Mouse (Mus musculus): Measurements from ENCODE around the gene Phlda1. TPM values are rescaled to one million over a fixed set of nuclear protein-coding genes. Genes with fewer than 3 reads are reported as not detected.

Gene Phlda1
- 24.4 and 25.3 TPM in 2 replicates for polyA plus RNA-seq (2015; fragmentation: Nextera tagmentation; extraction: Ambion mirVana)

GRCm38 (mm10) chr10:111506101-111506925, at the start of gene Phlda1:
Phlda1 (plus strand) TSS chr10:111506286.
- Histone ChIP-seq H3K4me2 (ENCODE audit: low read length) (peak within 1 kb of the TSS; percentile 96), H3K9ac (replicated peaks; ENCODE audit: low read depth, low read length) (peak within 1 kb of the TSS; percentile 89), H3K4me1 (replicated peaks; ENCODE audit: control insufficient read depth, insufficient read depth, low read length) (peaks cover 28% of the 10 kb centered on the region), H3K4me3 (replicated peaks; ENCODE audit: low read length) (peak within 1 kb of the TSS; percentile 85), H3K27ac (ENCODE audit: low read length) (peak within 1 kb of the TSS; percentile 92), H3K9me3 (ENCODE audit: control insufficient read depth, low read length) (no peaks in the 10 kb centered on the region), H3K27me3 (replicated peaks; ENCODE audit: control insufficient read depth, insufficient read depth, low read length) (no peaks in the 10 kb centered on the region), H3K36me3 (ENCODE audit: control insufficient read depth, insufficient read depth) (no peaks in the 10 kb centered on the region)
- 0% methylated on average over 89 of the region's 94 CpGs for WGBS
- peak; percentile 90 for ATAC-seq

- WGBS = 33% methylated on average over 7 of the region's 7 CpGs
- no peak for ATAC-seq
- H3K9ac ChIP-seq (replicated peaks; ENCODE audit: low read depth, low read length) = no peak overlapping the region
Observed at GRCm38 (mm10) chr10:111458088-111458487, 48.0 kb upstream of the Phlda1 start.

GRCm38 (mm10) chr10:111459040-111459439, 47.0 kb upstream of the Phlda1 start:
- Histone ChIP-seq H3K4me2 (ENCODE audit: low read length) (no peak overlapping the region), H3K4me3 (replicated peaks; ENCODE audit: low read length) (no peak overlapping the region), H3K36me3 (ENCODE audit: control insufficient read depth, insufficient read depth) (no peaks in the 10 kb centered on the region), H3K4me1 (replicated peaks; ENCODE audit: control insufficient read depth, insufficient read depth, low read length) (no peaks in the 10 kb centered on the region), H3K9ac (replicated peaks; ENCODE audit: low read depth, low read length) (no peak overlapping the region), H3K27me3 (replicated peaks; ENCODE audit: control insufficient read depth, insufficient read depth, low read length) (no peaks in the 10 kb centered on the region), H3K9me3 (ENCODE audit: control insufficient read depth, low read length) (no peaks in the 10 kb centered on the region), H3K27ac (ENCODE audit: low read length) (no peak overlapping the region)
- ATAC-seq = no peak
- WGBS = 52% methylated on average over 9 of the region's 9 CpGs

More at GRCm38 (mm10) chr10:111458088-111458487, 48.0 kb upstream of the Phlda1 start:
- H3K4me1 ChIP-seq (replicated peaks; ENCODE audit: control insufficient read depth, insufficient read depth, low read length) = no peaks in the 10 kb centered on the region
- no peaks in the 10 kb centered on the region for H3K9me3 ChIP-seq (ENCODE audit: control insufficient read depth, low read length)
- H3K27me3 ChIP-seq (replicated peaks; ENCODE audit: control insufficient read depth, insufficient read depth, low read length) = no peaks in the 10 kb centered on the region
- H3K4me2 ChIP-seq (ENCODE audit: low read length) = no peak overlapping the region
- H3K4me3 ChIP-seq (replicated peaks; ENCODE audit: low read length) = no peak overlapping the region
- no peak overlapping the region for H3K27ac ChIP-seq (ENCODE audit: low read length)
- no peaks in the 10 kb centered on the region for H3K36me3 ChIP-seq (ENCODE audit: control insufficient read depth, insufficient read depth)

DNA sequence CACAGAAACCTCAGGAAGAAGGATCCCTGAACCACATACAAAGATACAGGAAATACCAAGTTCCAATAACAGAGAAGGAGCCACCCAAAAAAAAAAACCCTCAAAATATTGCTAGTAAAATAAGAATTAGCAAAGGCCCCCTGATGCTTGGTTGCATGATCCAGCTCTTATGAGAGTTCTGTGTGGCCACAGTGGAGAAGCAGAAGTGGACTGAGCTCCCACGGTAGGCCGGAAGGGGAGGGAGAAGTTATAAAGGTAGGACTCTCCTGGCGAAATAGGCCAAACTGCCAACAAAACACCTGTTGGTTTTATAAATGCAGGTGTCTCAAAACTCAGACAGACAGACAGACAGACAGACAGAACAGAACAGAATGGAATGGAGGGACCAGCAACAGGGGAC, 46.2 kb upstream of the Phlda1 start:
- Histone ChIP-seq H3K27me3 (replicated peaks; ENCODE audit: control insufficient read depth, insufficient read depth, low read length) (no peaks in the 10 kb centered on the region), H3K4me3 (replicated peaks; ENCODE audit: low read length) (no peak overlapping the region), H3K4me2 (ENCODE audit: low read length) (no peak overlapping the region), H3K9ac (replicated peaks; ENCODE audit: low read depth, low read length) (no peak overlapping the region), H3K9me3 (ENCODE audit: control insufficient read depth, low read length) (no peaks in the 10 kb centered on the region), H3K27ac (ENCODE audit: low read length) (no peak overlapping the region), H3K36me3 (ENCODE audit: control insufficient read depth, insufficient read depth) (no peaks in the 10 kb centered on the region), H3K4me1 (replicated peaks; ENCODE audit: control insufficient read depth, insufficient read depth, low read length) (no peaks in the 10 kb centered on the region)
- 77% methylated on average over 3 of the region's 3 CpGs for WGBS
- no peak for ATAC-seq

- no peak for ATAC-seq
Observed at GRCm38 (mm10) chr10:111460381-111460780, 45.7 kb upstream of the Phlda1 start.

DNA sequence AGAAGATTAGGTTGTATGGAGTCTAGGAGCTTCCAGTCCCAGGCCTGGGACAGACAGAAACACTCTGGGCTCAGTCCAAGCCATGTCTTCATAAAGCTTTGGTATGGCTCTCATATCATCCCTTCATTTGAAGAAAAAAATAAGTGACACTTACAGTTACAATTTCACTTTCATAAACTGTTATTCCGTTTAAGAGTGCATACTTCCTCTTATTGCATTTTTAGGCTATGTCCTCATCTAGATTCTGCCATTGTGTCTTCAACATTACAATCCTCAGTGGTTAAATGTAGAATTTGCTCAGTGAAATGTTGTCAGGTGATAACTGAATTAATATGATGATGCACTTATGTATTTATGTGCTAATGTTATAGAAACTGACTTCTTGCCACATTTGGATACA, 41.3 kb upstream of the Phlda1 start:
- no peak for ATAC-seq
- 95% methylated on average over 1 of the region's 1 CpGs for WGBS

More at GRCm38 (mm10) chr10:111460381-111460780, 45.7 kb upstream of the Phlda1 start:
- H3K4me3 ChIP-seq (replicated peaks; ENCODE audit: low read length) = no peak overlapping the region
- no peaks in the 10 kb centered on the region for H3K27me3 ChIP-seq (replicated peaks; ENCODE audit: control insufficient read depth, insufficient read depth, low read length)
- no peak overlapping the region for H3K4me2 ChIP-seq (ENCODE audit: low read length)
- H3K4me1 ChIP-seq (replicated peaks; ENCODE audit: control insufficient read depth, insufficient read depth, low read length) = no peaks in the 10 kb centered on the region
- no peak overlapping the region for H3K9ac ChIP-seq (replicated peaks; ENCODE audit: low read depth, low read length)
- no peaks in the 10 kb centered on the region for H3K9me3 ChIP-seq (ENCODE audit: control insufficient read depth, low read length)
- no peaks in the 10 kb centered on the region for H3K36me3 ChIP-seq (ENCODE audit: control insufficient read depth, insufficient read depth)
- no peak overlapping the region for H3K27ac ChIP-seq (ENCODE audit: low read length)
- 5% methylated on average over 4 of the region's 4 CpGs for WGBS

DNA sequence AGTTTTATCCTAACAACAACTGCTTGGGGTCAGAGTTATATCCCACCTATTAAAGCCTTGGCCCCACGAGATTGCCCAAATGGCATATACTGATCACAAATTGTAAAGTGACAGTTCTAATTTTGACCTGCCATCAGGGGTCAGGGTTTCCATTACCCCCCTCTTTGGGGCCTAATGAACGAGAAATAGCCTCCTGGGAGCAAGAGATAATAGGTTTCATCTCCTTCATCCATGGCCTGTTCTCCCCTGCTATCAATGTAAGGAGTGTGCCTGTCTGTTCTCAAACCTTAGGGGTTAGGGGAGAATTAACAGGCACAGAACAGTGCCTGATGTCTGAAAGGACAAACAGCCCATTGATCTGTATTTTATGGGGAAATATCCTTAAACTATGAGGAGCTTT, 40.7 kb upstream of the Phlda1 start:
- Histone ChIP-seq H3K4me2 (ENCODE audit: low read length) (no peak overlapping the region), H3K9me3 (ENCODE audit: control insufficient read depth, low read length) (no peaks in the 10 kb centered on the region), H3K27me3 (replicated peaks; ENCODE audit: control insufficient read depth, insufficient read depth, low read length) (no peaks in the 10 kb centered on the region), H3K27ac (ENCODE audit: low read length) (no peak overlapping the region), H3K4me1 (replicated peaks; ENCODE audit: control insufficient read depth, insufficient read depth, low read length) (no peaks in the 10 kb centered on the region), H3K9ac (replicated peaks; ENCODE audit: low read depth, low read length) (no peak overlapping the region), H3K36me3 (ENCODE audit: control insufficient read depth, insufficient read depth) (no peaks in the 10 kb centered on the region), H3K4me3 (replicated peaks; ENCODE audit: low read length) (no peak overlapping the region)
- 47% methylated on average over 2 of the region's 2 CpGs for WGBS
- ATAC-seq = no peak

More for the DNA sequence above, 41.3 kb upstream of the Phlda1 start:
- H3K4me1 ChIP-seq (replicated peaks; ENCODE audit: control insufficient read depth, insufficient read depth, low read length) = no peaks in the 10 kb centered on the region
- H3K4me3 ChIP-seq (replicated peaks; ENCODE audit: low read length) = no peak overlapping the region
- H3K36me3 ChIP-seq (ENCODE audit: control insufficient read depth, insufficient read depth) = no peaks in the 10 kb centered on the region
- H3K27me3 ChIP-seq (replicated peaks; ENCODE audit: control insufficient read depth, insufficient read depth, low read length) = no peaks in the 10 kb centered on the region
- H3K27ac ChIP-seq (ENCODE audit: low read length) = no peak overlapping the region
- no peaks in the 10 kb centered on the region for H3K9me3 ChIP-seq (ENCODE audit: control insufficient read depth, low read length)
- no peak overlapping the region for H3K4me2 ChIP-seq (ENCODE audit: low read length)
- no peak overlapping the region for H3K9ac ChIP-seq (replicated peaks; ENCODE audit: low read depth, low read length)

GRCm38 (mm10) chr10:111471166-111471565, 34.9 kb upstream of the Phlda1 start:
- Histone ChIP-seq H3K4me1 (replicated peaks; ENCODE audit: control insufficient read depth, insufficient read depth, low read length) (peaks cover 22% of the 10 kb centered on the region), H3K4me2 (ENCODE audit: low read length) (no peak overlapping the region), H3K9ac (replicated peaks; ENCODE audit: low read depth, low read length) (no peak overlapping the region), H3K27me3 (replicated peaks; ENCODE audit: control insufficient read depth, insufficient read depth, low read length) (no peaks in the 10 kb centered on the region), H3K9me3 (ENCODE audit: control insufficient read depth, low read length) (no peaks in the 10 kb centered on the region), H3K4me3 (replicated peaks; ENCODE audit: low read length) (no peak overlapping the region), H3K36me3 (ENCODE audit: control insufficient read depth, insufficient read depth) (no peaks in the 10 kb centered on the region), H3K27ac (ENCODE audit: low read length) (no peak overlapping the region)
- WGBS = 86% methylated on average over 9 of the region's 9 CpGs
- no peak for ATAC-seq

GRCm38 (mm10) chr10:111472686-111473510, 33.2 kb upstream of the Phlda1 start, which contains the start of gene Nap1l1:
Nap1l1 (plus strand) TSS chr10:111473223.
- peak within 1 kb of the TSS; percentile 98 for H3K9ac ChIP-seq (replicated peaks; ENCODE audit: low read depth, low read length)
- H3K9me3 ChIP-seq (ENCODE audit: control insufficient read depth, low read length) = no peaks in the 10 kb centered on the region
- H3K4me1 ChIP-seq (replicated peaks; ENCODE audit: control insufficient read depth, insufficient read depth, low read length) = peaks cover 27% of the 10 kb centered on the region
- ATAC-seq = peak; percentile 100
- peak within 1 kb of the TSS; percentile 73 for H3K4me2 ChIP-seq (ENCODE audit: low read length)
- H3K36me3 ChIP-seq (ENCODE audit: control insufficient read depth, insufficient read depth) = no peaks in the 10 kb centered on the region
- H3K27ac ChIP-seq (ENCODE audit: low read length) = peak within 1 kb of the TSS; percentile 93
- H3K27me3 ChIP-seq (replicated peaks; ENCODE audit: control insufficient read depth, insufficient read depth, low read length) = no peaks in the 10 kb centered on the region
- H3K4me3 ChIP-seq (replicated peaks; ENCODE audit: low read length) = peak within 1 kb of the TSS; percentile 94
- under 1% methylated on average over 73 of the region's 80 CpGs for WGBS
